Mouse (Mus musculus): ENCODE results near the gene Slc17a4. TPM values are rescaled to one million over a fixed set of nuclear protein-coding genes. Genes with fewer than 3 reads are reported as not detected.

Slc17a4 gene
- polyA plus RNA-seq, 1 experiment = not detected

DNA sequence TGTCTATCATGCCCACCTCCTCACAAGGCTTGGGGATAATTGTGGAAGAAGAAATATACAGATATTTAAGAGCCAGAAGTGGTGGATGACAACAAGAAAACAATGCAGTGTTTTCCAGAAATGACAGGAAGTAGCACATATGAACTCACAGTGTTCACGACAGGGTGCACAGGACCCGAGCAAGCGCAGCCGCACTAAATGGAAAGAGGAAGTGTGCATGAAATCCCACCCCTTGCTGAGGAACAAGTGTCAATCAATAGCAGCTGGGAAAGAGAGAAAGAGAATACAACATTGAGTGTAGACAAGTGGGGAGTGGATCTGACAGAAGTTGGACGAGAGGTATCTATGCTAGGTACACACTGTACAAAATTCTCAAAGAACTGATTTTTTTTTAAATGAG lies 3.5 kb downstream of the Slc17a4 start:
- Histone ChIP-seq H3K4me1 (ENCODE audit: control insufficient read depth, insufficient read depth, low read length) (no peaks in the 10 kb centered on the region), H3K27me3 (ENCODE audit: control insufficient read depth, insufficient read depth, low read length, poor library complexity, severe bottlenecking) (no peaks in the 10 kb centered on the region), H3K4me3 (ENCODE audit: low read depth, low read length) (no peak overlapping the region), H3K9ac (ENCODE audit: low read depth, poor library complexity, severe bottlenecking) (no peak overlapping the region), H3K9me3 (replicated peaks; ENCODE audit: control insufficient read depth, insufficient read depth, low read length, poor library complexity, severe bottlenecking) (no peaks in the 10 kb centered on the region), H3K27ac (ENCODE audit: insufficient read depth, low read length) (no peak overlapping the region), H3K36me3 (ENCODE audit: control insufficient read depth, insufficient read depth, low read length, poor library complexity, severe bottlenecking) (no peaks in the 10 kb centered on the region)
- no peak for TF ChIP-seq EP300 (IDR thresholded peaks at IDR 0.05; ENCODE audit: insufficient read depth, low read depth, low read length)
- TF ChIP-seq CTCF (IDR thresholded peaks at IDR 0.05; ENCODE audit: low read depth, low read length) = no peak
- TF ChIP-seq POLR2A (IDR thresholded peaks at IDR 0.05; ENCODE audit: insufficient read depth, low read length) = no peak

DNA sequence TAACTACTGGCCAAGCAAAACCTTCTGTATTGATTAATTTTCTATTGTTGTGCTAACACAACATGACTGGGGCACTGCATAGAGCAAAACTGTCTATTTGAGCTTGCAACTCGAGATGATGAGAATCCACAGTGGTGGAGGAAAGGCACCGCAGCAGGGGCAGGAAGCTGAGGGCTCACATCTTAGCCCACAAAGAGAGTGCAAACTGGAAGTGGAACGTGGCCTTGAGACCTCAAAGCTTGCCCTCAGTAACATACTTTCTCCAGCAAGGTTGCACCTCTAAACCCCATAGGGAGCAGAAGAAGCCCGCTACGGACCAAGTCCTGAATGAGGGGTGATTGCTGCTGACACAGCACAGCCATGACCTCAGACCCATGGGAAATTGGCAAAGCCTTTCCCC lies 4.7 kb downstream of the Slc17a4 start:
- Histone ChIP-seq H3K9me3 (replicated peaks; ENCODE audit: control insufficient read depth, insufficient read depth, low read length, poor library complexity, severe bottlenecking) (no peaks in the 10 kb centered on the region), H3K4me1 (ENCODE audit: control insufficient read depth, insufficient read depth, low read length) (no peaks in the 10 kb centered on the region), H3K27me3 (ENCODE audit: control insufficient read depth, insufficient read depth, low read length, poor library complexity, severe bottlenecking) (no peaks in the 10 kb centered on the region), H3K9ac (ENCODE audit: low read depth, poor library complexity, severe bottlenecking) (no peak overlapping the region), H3K4me3 (ENCODE audit: low read depth, low read length) (no peak overlapping the region), H3K27ac (ENCODE audit: insufficient read depth, low read length) (no peak overlapping the region), H3K36me3 (ENCODE audit: control insufficient read depth, insufficient read depth, low read length, poor library complexity, severe bottlenecking) (no peaks in the 10 kb centered on the region)
- no peak for TF ChIP-seq CTCF (IDR thresholded peaks at IDR 0.05; ENCODE audit: low read depth, low read length)
- no peak for TF ChIP-seq EP300 (IDR thresholded peaks at IDR 0.05; ENCODE audit: insufficient read depth, low read depth, low read length)
- no peak for TF ChIP-seq POLR2A (IDR thresholded peaks at IDR 0.05; ENCODE audit: insufficient read depth, low read length)

DNA sequence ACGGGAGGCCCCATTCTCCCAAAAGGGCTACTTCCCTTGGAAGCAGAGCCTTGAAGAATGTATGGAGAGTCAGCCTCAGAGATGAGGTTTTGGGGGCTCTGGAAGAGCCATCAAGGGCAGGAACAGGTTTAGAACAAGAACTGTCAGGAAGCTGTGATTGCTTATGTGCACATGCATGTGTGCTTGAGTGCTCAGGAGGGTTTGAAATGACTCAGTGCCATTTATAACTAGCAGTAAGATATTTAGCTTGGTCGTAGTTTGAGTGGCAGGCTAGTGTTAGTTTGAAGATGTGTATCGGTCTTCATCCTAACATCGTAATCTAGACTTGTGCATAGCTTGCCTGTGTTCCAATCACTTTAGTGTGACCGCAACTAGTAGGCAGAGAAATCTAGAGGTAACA lies 7.9 kb downstream of the Slc17a4 start:
- Histone ChIP-seq H3K36me3 (ENCODE audit: control insufficient read depth, insufficient read depth, low read length, poor library complexity, severe bottlenecking) (no peaks in the 10 kb centered on the region), H3K4me3 (ENCODE audit: low read depth, low read length) (no peak overlapping the region), H3K9ac (ENCODE audit: low read depth, poor library complexity, severe bottlenecking) (no peak overlapping the region), H3K9me3 (replicated peaks; ENCODE audit: control insufficient read depth, insufficient read depth, low read length, poor library complexity, severe bottlenecking) (no peaks in the 10 kb centered on the region), H3K27me3 (ENCODE audit: control insufficient read depth, insufficient read depth, low read length, poor library complexity, severe bottlenecking) (no peaks in the 10 kb centered on the region), H3K4me1 (ENCODE audit: control insufficient read depth, insufficient read depth, low read length) (no peaks in the 10 kb centered on the region), H3K27ac (ENCODE audit: insufficient read depth, low read length) (no peak overlapping the region)
- no peak for TF ChIP-seq CTCF (IDR thresholded peaks at IDR 0.05; ENCODE audit: low read depth, low read length)
- no peak for TF ChIP-seq POLR2A (IDR thresholded peaks at IDR 0.05; ENCODE audit: insufficient read depth, low read length)
- TF ChIP-seq EP300 (IDR thresholded peaks at IDR 0.05; ENCODE audit: insufficient read depth, low read depth, low read length) = no peak

DNA sequence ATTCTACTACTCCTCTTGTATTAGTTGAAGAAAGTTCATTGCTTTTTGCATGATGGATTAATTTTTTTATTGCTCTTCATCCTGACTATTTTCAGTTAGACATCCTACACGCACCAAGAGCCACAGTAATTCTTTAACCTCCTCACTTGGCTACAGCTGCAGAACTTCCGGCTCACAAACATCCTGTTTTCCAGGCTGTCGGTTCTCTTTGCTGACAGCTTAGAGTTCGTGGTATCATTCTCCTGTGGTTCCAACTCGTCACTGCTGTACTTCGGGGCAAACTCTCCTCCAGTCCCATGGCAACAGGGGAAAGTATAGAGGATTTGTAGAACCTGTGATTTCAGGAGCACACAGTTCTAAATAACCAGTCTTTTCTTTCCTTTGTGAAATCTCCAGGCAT lies 16.6 kb downstream of the Slc17a4 start:
- Histone ChIP-seq H3K9ac (ENCODE audit: low read depth, poor library complexity, severe bottlenecking) (no peak overlapping the region), H3K36me3 (ENCODE audit: control insufficient read depth, insufficient read depth, low read length, poor library complexity, severe bottlenecking) (no peaks in the 10 kb centered on the region), H3K27me3 (ENCODE audit: control insufficient read depth, insufficient read depth, low read length, poor library complexity, severe bottlenecking) (no peaks in the 10 kb centered on the region), H3K9me3 (replicated peaks; ENCODE audit: control insufficient read depth, insufficient read depth, low read length, poor library complexity, severe bottlenecking) (no peaks in the 10 kb centered on the region), H3K4me1 (ENCODE audit: control insufficient read depth, insufficient read depth, low read length) (no peaks in the 10 kb centered on the region), H3K27ac (ENCODE audit: insufficient read depth, low read length) (no peak overlapping the region), H3K4me3 (ENCODE audit: low read depth, low read length) (no peak overlapping the region)
- TF ChIP-seq EP300 (IDR thresholded peaks at IDR 0.05; ENCODE audit: insufficient read depth, low read depth, low read length) = no peak
- no peak for TF ChIP-seq CTCF (IDR thresholded peaks at IDR 0.05; ENCODE audit: low read depth, low read length)

DNA sequence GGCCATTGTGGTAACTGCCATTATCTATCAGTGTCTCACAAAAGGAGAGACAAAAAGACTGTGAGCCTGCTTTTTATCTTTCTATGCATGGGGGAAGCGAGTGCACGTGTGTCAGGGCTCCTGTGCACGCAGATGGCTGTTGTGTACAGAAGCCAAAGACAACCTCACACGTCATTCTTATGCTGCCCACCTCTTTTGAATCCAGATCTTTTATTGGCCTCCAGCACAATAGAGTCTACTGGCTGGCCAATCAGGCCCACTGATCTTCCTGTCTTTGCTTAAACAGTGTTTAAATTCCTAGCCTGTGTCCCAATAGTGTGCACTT lies 21.6 kb downstream of the Slc17a4 start:
- TF ChIP-seq POLR2A (IDR thresholded peaks at IDR 0.05; ENCODE audit: insufficient read depth, low read length) = no peak
- no peak for TF ChIP-seq EP300 (IDR thresholded peaks at IDR 0.05; ENCODE audit: insufficient read depth, low read depth, low read length)
- TF ChIP-seq CTCF (IDR thresholded peaks at IDR 0.05; ENCODE audit: low read depth, low read length) = no peak

DNA sequence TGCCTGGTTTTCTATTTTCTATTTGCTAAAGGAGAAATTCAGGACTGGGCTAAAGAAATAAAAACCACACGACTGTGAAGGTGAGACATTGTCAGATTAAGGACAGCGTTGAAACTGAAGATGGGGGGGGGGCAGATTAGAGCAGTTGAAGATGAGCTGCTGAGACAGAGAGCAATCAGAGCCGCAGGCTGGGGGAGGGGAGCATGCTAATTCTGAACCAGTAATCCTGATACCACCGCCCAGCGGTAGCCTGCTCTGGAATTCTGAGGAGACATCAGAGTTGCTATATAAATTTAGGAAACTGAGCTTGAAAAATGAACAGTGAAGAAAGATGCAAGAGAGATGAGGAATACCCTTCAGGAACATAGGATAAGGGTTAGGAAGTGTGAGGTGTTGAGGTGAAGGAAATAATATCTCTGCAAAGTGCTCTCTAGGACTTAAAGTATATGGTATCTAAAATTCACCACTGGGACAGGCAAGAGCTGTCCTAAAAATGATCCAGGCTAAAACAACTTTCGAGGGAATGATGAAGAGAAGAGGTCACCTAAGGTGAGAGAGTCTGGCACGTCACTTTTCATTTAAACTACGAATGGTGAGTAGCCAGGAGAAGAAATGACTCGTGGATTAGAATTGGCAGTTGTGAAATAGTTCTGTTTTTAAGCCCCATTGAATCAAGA lies 22.1 kb downstream of the Slc17a4 start:
- no peak overlapping the region for H3K4me3 ChIP-seq (ENCODE audit: low read depth, low read length)
- no peaks in the 10 kb centered on the region for H3K9me3 ChIP-seq (replicated peaks; ENCODE audit: control insufficient read depth, insufficient read depth, low read length, poor library complexity, severe bottlenecking)
- TF ChIP-seq EP300 (IDR thresholded peaks at IDR 0.05; ENCODE audit: insufficient read depth, low read depth, low read length) = no peak
- TF ChIP-seq POLR2A (IDR thresholded peaks at IDR 0.05; ENCODE audit: insufficient read depth, low read length) = no peak
- no peak for TF ChIP-seq CTCF (IDR thresholded peaks at IDR 0.05; ENCODE audit: low read depth, low read length)
- no peak overlapping the region for H3K27ac ChIP-seq (ENCODE audit: insufficient read depth, low read length)
- no peaks in the 10 kb centered on the region for H3K4me1 ChIP-seq (ENCODE audit: control insufficient read depth, insufficient read depth, low read length)
- H3K36me3 ChIP-seq (ENCODE audit: control insufficient read depth, insufficient read depth, low read length, poor library complexity, severe bottlenecking) = no peaks in the 10 kb centered on the region
- H3K27me3 ChIP-seq (ENCODE audit: control insufficient read depth, insufficient read depth, low read length, poor library complexity, severe bottlenecking) = no peaks in the 10 kb centered on the region
- H3K9ac ChIP-seq (ENCODE audit: low read depth, poor library complexity, severe bottlenecking) = no peak overlapping the region

More for the DNA sequence above, 21.6 kb downstream of the Slc17a4 start:
- Histone ChIP-seq H3K27ac (ENCODE audit: insufficient read depth, low read length) (no peak overlapping the region), H3K27me3 (ENCODE audit: control insufficient read depth, insufficient read depth, low read length, poor library complexity, severe bottlenecking) (no peaks in the 10 kb centered on the region), H3K9ac (ENCODE audit: low read depth, poor library complexity, severe bottlenecking) (no peak overlapping the region), H3K4me1 (ENCODE audit: control insufficient read depth, insufficient read depth, low read length) (no peaks in the 10 kb centered on the region), H3K4me3 (ENCODE audit: low read depth, low read length) (no peak overlapping the region), H3K36me3 (ENCODE audit: control insufficient read depth, insufficient read depth, low read length, poor library complexity, severe bottlenecking) (no peaks in the 10 kb centered on the region), H3K9me3 (replicated peaks; ENCODE audit: control insufficient read depth, insufficient read depth, low read length, poor library complexity, severe bottlenecking) (no peaks in the 10 kb centered on the region)
